ENCODE assay signal across 8 mouse cellular contexts in genomic region chr12:52835914-52836546, GRCm38 (mm10).
DNase-seq lines count a peak whose midpoint lies in the region; ATAC-seq lines count a peak whose summit lies in the region.

No protein-coding gene starts in this region.

- DNase-seq in frontal cortex, postnatal 36 days (ENCODE audit: low spot score in 2 of 2), result no peak
- DNase-seq in R1 (ENCODE audit: low read depth, low spot score), result peak; percentile 45
- DNase-seq in heart, adult 8-10 months (ENCODE audit: low spot score), result peak; percentile 66
- peak; percentile 30 for DNase-seq in kidney, postnatal 10 days
- DNase-seq in thymus, postnatal 25 days, result no peak
- no peak for DNase-seq in adrenal gland, adult 18-20 months (ENCODE audit: low spot score in 2 of 2)

- ATAC-seq in frontal cortex, adult (ENCODE audit: low TSS enrichment), result peak; percentile 18
- ATAC-seq in CD4-positive, CD25-positive, alpha-beta regulatory T cell, adult 4 months, result no peak

Comparison
In these comparisons a context has a peak if more than half of its experiments do, and no peak if none do; other contexts are left out.
1. DNase-seq: peak in R1 (single experiment), heart, adult 8-10 months (single experiment) and kidney, postnatal 10 days (single experiment); none in frontal cortex, postnatal 36 days (0 of 2), thymus, postnatal 25 days (single experiment) and adrenal gland, adult 18-20 months (0 of 2).